Mouse (Mus musculus) cerebellum, postnatal 10 days (tissue): Measurements from ENCODE around the gene Defb45.

Experiments
- DNase-seq, 2 experiments: peaks; one replicate each; pipeline ENCODE4 v3.0.0; 2021; ENCODE audit warnings: mixed read lengths in 2 of 2

Defb45 gene

GRCm38 (mm10) chr2:152599299-152599698, at the start of gene Defb45:
Gene Defb45, minus strand, starts transcription at chr2:152599399.
- no peak for DNase-seq

DNA sequence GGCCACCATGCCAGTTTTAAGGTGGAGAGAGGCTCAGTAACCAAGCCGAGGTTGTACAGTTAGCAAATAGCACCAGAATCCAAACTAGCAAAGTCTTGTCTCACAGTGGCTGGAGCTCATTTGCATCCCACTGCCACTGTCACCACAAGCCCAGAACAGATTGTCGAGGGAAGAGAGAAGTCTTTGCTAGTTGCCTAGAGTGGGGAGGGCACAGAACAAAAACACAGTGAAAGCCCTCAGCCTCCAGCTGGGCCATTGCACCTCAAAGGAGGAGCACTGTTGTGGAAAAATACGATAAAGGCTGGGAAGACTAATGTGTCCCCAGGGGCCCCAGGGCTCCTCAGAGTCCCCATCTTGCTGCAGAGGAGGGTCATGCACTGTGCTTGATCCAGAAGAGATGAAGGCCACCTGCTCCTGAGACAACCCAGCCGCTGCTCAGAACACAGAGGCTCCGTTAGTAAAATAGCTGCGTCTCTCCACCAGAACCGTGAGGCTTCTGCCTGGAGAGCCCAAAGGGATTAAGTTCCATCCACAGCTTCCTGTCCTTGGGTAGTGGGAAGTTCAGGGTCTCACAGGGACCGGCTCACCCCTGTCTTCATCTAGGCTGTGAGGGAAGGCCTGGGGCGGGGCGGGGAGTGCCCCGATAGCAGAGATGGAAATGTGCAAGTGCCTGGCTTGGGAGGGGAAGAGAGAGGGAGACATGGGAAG, 40.4 kb upstream of the Defb45 start:
- no peak for DNase-seq

GRCm38 (mm10) chr2:152638865-152639264, 39.7 kb upstream of the Defb45 start:
- no peak for DNase-seq

DNA sequence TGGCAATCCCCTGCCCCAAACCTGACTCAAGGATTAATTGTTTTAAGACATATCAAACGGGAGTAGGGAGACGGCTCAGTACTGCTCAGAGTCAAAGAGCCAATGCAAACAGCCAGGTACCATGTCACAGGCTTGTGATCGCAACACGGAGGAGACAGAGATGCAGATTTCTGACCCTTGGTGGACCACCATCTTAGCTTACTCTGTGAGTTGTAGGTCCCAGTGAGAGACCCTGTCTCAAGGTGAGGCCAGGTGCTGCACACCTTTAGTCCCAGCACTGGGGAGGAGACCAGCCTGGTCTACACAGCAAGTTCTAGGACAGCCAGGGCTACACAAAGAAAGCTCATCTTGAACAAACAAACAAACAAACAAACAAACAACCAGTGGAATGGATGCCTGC, 38.2 kb upstream of the Defb45 start:
- DNase-seq = no peak

DNA sequence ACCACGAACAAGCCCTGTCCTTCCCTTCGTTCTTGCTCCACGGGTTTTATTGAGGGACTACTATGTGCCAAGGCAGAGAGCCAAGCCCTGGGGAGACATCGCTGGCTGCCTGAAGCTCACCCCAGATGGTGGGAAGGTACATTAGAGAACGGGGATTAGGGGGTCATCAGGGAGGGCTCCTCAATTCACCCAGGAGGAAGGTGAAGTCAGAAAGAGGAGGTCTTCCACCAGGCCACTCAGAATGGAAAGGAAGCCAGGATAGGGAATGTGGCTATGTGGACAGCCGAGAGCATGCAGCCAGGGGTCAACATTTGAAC, 37.8 kb upstream of the Defb45 start:
- DNase-seq = no peak

DNA sequence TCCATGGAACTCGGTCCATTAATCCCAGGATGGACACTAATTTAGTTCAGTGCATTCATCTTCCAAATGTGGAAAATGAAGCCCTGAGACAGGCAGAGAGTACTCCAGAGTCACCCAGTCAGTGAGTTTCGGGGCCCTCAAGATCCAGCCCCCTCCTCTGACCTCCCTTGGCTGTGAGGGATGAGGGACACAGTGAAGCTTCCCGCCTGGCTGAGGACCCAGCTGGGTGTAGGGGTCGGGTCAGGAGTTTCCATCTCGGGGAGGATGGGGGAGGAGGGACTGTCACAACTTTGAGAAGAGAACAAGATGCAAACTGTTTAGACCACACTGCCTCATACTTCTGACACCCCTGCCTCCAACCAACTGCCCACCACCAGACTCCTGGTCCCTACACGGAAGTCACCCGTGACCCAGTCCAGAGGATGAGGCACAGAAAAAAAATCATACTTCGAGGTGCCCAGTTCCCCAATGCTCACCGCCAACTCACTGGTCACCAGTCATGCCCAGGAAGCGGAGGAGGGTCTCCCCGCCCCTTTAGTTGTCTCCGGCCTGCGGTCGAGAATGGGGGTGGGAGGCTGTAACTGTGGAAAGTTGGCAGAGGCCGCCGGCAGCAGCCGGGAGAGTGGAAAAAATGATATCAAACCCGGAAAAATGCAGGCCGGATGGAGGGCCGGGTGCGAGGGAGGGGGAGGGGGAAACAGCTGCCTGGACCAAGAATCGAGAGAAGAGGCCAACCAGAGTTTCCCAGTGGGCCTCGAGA, 37.2 kb upstream of the Defb45 start:
- DNase-seq = peak; percentile 36 to 37

GRCm38 (mm10) chr2:152634311-152634710, 35.1 kb upstream of the Defb45 start:
- DNase-seq = no peak

GRCm38 (mm10) chr2:152633334-152633733, 34.1 kb upstream of the Defb45 start:
- peak; percentile 24 to 27 for DNase-seq

DNA sequence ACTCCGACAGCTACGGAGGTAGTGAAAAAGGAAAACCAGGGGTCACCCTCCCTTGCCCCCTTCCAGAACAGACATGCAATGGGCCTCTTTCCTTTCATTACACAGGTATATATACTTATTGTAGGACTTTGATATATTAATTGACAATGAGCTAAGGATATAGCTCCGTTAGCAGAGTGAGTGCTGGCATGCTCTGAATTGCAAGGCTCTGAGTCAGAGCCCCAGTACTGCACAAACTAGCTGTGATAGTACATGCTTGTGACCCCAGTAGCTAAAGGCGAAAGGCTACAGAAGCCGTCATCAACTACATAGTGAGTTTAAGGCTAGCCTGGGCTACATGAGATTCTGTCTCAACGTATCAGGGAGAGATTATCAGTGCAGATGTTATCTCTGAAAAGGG, 30.7 kb upstream of the Defb45 start:
- DNase-seq = no peak

DNA sequence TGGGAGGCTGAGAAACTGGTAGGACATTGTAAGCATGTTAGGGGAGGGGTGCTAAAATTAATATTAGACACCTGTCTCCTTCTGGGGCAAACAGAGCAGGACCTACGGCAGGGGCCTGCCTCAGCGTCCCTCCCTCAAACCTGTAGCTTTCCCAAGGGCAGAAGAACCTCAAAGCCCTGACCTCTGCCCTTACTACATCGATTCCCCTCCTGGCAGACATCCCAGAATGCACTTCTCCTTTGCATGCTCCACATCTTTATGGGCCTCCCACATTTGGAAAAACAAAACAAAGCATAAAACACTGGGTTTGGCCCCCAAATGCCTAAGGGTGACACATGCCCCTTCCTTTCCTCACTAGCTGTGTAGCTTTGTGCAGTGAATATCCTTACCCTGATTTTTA, 30.0 kb upstream of the Defb45 start:
- DNase-seq = no peak

GRCm38 (mm10) chr2:152628066-152628465, 28.9 kb upstream of the Defb45 start:
- no peak for DNase-seq

- DNase-seq = no peak
Observed at GRCm38 (mm10) chr2:152626774-152627591, 27.8 kb upstream of the Defb45 start, which contains the start of gene Rem1. Gene Rem1, plus strand, starts transcription at chr2:152626951.

DNA sequence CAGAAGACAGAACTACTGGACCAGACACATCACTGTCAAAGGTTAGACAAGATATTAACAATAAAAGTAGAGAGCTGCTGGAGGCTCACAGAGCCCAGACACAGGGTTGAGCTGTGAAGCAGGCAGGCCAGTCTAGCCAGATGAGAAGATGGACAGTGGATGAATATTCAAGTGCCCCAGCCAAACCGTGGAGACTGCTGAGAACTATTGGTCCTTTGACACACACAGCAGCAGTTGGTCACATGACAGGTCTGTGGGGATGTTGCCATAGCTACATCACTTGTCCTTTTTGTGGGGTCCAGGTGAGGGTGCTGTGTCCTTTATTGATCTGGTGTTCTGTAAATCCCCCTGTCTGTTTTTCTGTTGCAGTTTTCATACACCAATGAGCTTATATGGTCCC, 26.1 kb upstream of the Defb45 start:
- no peak for DNase-seq

DNA sequence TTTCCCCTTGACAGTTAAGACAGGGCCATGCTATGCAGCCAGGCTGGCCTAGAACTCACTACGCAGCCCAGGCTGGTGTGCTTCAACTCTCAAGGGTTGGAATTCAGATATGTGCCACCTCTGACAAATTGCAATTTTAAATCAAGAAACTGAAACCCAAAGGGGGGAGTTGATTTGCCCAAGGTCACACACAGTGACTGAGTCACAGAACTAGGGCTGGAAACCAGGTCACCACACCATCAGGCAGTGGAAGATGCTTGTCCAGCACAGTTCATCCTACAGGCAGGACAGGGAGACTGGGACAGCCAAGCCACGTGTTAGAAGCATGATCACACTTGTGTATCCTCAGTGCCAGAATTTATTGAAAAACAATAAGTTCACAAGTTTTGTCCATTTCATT, 25.4 kb upstream of the Defb45 start:
- DNase-seq = no peak

GRCm38 (mm10) chr2:152622953-152623352, 23.8 kb upstream of the Defb45 start, which contains the start of gene Defb25:
Gene Defb25, minus strand, starts transcription at chr2:152623053.
- DNase-seq = no peak

DNA sequence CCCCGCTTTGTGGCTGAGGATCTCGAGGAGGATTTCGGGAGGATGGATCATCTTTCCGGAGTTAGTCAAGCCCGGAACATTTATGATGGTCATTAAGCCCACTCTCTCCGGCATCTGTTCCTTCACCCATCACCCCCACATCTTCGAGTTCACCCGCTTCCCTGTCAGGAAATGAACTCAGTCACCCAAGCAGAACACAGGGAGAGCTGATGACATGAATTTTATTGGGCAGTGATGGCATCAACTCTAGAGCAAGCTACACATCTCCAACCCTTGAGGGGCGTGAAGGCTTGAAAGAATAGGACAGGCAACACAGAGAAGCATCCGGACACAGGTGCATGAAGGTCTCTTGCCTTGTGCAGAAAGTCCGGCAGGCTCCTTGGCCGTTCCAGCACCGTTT, 23.0 kb upstream of the Defb45 start:
- no peak for DNase-seq

GRCm38 (mm10) chr2:152620367-152621134, 21.4 kb upstream of the Defb45 start:
- DNase-seq = no peak

DNA sequence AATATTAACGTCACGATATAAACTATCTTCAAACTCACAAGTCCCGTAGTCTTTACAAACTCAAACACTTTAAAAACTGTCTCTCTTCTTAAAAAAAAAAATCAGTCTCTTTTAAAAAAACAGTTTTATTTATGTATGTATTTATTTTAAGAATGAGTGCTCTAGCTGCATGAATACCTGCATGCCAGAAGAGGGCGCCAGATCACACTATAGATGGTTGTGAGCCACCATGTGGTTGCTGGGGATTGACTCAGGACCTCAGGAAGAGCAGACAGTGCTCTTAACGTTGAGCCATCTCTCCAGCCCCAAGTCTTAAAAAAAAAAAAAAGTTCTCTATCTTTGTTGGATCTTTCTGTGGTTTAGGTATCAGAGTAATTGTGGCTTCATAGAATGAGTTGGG, 18.2 kb upstream of the Defb45 start:
- DNase-seq = peak in 1 of 2 experiments; percentile 38

DNA sequence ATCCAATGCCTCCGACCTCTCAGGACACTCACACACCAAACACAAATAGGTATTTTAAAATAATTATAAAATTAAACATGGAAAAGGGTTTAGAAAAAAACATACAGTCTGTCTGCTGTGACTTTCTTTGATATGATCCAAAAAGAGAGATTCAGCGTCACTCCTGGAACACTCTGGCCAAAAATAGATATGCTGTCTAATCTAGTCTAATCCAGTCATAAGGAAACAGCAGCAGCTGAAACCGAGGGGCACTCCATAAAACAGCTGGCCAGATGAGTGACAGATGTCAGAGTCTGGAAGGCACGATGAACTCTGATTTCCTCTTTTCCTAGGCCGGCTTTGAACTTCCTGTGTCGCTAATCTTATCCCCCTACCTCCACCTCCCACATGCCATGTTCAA, 17.3 kb upstream of the Defb45 start:
- no peak for DNase-seq

DNA sequence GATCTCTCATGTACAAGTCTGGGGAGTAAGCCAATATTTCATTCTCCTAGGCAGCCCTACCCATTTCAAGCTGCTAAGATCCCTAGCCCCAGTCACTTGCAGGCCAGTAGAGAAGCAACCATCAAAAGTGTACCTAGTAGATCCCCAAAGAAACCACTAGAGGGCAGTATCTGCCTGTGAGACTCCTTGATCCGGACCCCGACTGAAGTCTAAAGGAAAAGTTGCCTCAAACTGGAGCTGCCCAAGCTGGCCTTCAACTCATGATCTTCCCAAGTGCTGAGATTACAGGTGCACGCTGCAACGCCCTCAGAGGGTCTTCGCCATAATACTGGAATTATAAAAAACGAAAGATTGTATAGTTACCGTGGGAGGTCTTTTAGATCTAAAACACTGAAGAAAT, 16.4 kb upstream of the Defb45 start:
- DNase-seq = peak; percentile 71 to 85

DNA sequence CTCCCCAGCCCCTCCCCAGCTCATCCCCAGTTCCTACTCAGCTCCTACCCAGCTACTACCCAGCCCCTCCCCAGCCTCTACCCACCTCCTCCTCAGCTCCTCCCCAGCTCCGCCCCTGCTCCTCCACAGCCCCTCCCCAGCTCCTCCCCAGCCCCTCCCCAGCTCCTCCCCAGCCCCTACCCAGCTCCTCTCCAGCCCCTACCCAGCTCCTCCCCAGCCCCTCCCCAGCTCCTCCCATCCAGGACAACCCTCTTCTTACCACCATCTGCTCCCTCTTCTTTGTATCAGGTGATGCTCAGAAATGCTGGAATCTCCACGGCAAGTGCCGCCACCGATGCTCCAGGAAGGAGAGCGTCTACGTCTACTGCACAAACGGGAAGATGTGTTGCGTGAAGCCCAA, 13.0 kb upstream of the Defb45 start:
- peak; percentile 20 to 57 for DNase-seq

- no peak for DNase-seq
Observed at GRCm38 (mm10) chr2:152608719-152609118, 9.5 kb upstream of the Defb45 start.

- no peak for DNase-seq
Observed at GRCm38 (mm10) chr2:152607746-152608145, 8.5 kb upstream of the Defb45 start.
